Mouse (Mus musculus) midbrain, embryonic 10.5 days (tissue): Measurements from ENCODE around the gene Rab3c. TPM values are rescaled to one million over a fixed set of nuclear protein-coding genes. Genes with fewer than 3 reads are reported as not detected.

Experiments used
- DNase-seq: peaks from one replicate; pipeline ENCODE4 v3.0.0-alpha.2; 2017; ENCODE audit warnings: low spot score
- H3K27ac ChIP-seq: fragments of 300-500 bp; sonication (generic); replicated peaks from 2 replicates; pipeline ENCODE4 v1.5.1; 2016; ENCODE audit warnings: mild to moderate bottlenecking
- H3K27me3 ChIP-seq: fragments of 300-500 bp; sonication (generic); 2 replicates; pipeline ENCODE4 v1.6.1; 2016; ENCODE audit warnings: low read depth, mild to moderate bottlenecking; ENCODE audit not compliant: poor library complexity, severe bottlenecking
- H3K36me3 ChIP-seq: fragments of 300-500 bp; sonication (generic); 2 replicates; pipeline ENCODE4 v1.6.1; 2016; ENCODE audit warnings: mild to moderate bottlenecking, moderate library complexity
- H3K4me1 ChIP-seq: fragments of 300-500 bp; sonication (generic); 2 replicates; pipeline ENCODE4 v1.6.1; 2016
- H3K4me3 ChIP-seq: fragments of 300-500 bp; sonication (generic); 2 replicates; pipeline ENCODE4 v1.5.1; 2016; ENCODE audit warnings: mild to moderate bottlenecking, moderate library complexity
- H3K9me3 ChIP-seq: fragments of 300-500 bp; sonication (generic); replicated peaks from 2 replicates; pipeline ENCODE4 v1.6.1; 2016; ENCODE audit warnings: mild to moderate bottlenecking
- WGBS: fragments of 180-500 bp; shearing (Covaris S2); methylation state at CpG from one replicate; pipeline ENCODE4 v1.1.7; 2016; 5-methylcytosine and 5-hydroxymethylcytosine counted together
- polyA plus RNA-seq: library from polyadenylated mRNA; unstranded; fragments of >200 nt; fragmentation: Nextera tagmentation; extraction: Ambion mirVana; gene quantifications from 2 replicates; pipeline ENCODE4 v1.2.1, GENCODE M21; 2016

Gene Rab3c
- polyA plus RNA-seq, 1 experiment from 2014 or later, result 9.0 TPM

DNA sequence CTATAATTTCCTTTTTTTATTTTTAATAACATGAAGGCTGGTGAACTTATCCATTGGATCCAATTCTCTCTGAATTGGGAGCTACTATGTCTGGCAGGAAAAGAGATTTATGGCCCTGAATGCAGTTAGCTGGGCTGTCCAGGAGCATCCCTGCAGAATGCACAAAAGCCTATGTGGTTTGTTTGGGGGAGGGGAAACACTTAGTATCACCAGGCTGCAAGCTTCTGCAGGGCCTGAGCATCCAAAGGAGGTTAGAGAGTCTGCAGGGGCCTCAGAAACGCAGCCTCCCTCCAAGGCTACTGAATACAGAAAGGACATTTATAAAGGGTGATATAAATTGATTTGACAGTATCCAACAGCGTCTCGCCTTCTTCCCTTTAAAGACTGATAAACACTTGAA is 41.8 kb downstream of the Rab3c start:
- Histone ChIP-seq H3K27me3 (no peaks in the 10 kb centered on the region), H3K27ac (no peak overlapping the region; the same call in 1 of the 2 replicates), H3K9me3 (no peaks in the 10 kb centered on the region), H3K36me3 (no peaks in the 10 kb centered on the region), H3K4me3 (no peak overlapping the region), H3K4me1 (peaks cover 30% of the 10 kb centered on the region)
- no peak for DNase-seq
- 47% methylated on average over 3 of the region's 3 CpGs for WGBS

DNA sequence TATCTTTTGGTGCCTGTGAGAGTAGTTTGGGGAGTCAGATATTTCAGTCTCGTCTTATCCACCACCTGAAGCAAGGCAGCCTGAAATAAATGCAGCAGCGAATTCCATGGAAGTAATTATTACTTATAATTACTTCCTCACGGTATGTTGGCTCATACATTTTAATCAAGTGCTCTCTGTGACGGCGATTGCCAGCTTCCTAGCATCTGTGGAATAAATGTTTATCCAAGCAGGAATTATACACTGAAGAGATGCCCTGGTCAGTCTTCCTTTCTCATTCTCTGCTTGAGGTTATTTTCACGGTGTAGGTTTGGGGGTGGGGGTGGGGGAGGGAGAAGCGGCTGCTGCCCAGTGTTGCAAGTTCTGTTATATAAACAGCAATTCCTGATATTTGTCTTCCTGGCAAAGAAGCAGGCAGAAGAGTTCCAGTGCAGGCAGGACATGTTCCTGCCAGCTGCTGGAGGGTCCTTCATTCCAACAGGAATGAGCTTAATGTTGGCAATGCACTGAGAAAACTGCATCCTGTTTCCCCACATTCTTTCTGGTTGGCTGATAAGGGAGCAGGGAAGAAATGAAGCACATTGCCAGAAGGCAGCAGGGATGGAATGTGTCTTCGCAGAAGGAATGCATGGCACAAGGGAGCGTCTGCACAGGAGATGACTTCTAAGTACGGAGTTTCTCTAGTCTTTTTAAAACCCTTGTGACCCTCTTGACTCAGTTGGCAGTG is 43.4 kb downstream of the Rab3c start:
- Histone ChIP-seq H3K4me3 (no peak overlapping the region), H3K27ac (peak overlapping the region; percentile 47; the same call in 1 of the 2 replicates), H3K27me3 (no peaks in the 10 kb centered on the region), H3K4me1 (peaks cover 30% of the 10 kb centered on the region), H3K9me3 (no peaks in the 10 kb centered on the region), H3K36me3 (no peaks in the 10 kb centered on the region)
- DNase-seq, result no peak
- WGBS, result 63% methylated on average over 10 of the region's 10 CpGs

DNA sequence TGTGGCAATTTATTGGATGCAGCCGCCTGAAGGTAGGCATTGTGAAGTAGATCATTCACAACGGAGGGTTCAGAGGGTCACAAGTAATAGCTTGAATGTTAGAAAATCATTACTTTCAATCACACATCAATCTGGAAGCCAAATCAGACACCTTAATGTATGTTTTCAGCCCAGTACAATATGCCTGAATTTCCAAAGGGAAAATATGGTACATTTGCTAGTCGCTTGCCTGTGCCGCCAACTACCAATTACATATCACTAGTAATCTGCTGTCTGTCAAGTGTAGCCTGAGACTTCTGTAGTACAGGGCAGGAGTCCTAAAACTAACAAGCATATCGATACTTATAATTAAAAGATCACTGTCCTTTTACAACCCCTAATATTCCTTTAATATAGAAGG is 47.4 kb downstream of the Rab3c start:
- H3K27me3 ChIP-seq, result no peaks in the 10 kb centered on the region
- no peak overlapping the region for H3K27ac ChIP-seq
- H3K4me3 ChIP-seq, result no peak overlapping the region
- WGBS, result 94% methylated on average over 5 of the region's 5 CpGs
- DNase-seq, result no peak
- H3K36me3 ChIP-seq, result no peaks in the 10 kb centered on the region
- H3K9me3 ChIP-seq, result no peaks in the 10 kb centered on the region
- H3K4me1 ChIP-seq, result peaks cover 17% of the 10 kb centered on the region

DNA sequence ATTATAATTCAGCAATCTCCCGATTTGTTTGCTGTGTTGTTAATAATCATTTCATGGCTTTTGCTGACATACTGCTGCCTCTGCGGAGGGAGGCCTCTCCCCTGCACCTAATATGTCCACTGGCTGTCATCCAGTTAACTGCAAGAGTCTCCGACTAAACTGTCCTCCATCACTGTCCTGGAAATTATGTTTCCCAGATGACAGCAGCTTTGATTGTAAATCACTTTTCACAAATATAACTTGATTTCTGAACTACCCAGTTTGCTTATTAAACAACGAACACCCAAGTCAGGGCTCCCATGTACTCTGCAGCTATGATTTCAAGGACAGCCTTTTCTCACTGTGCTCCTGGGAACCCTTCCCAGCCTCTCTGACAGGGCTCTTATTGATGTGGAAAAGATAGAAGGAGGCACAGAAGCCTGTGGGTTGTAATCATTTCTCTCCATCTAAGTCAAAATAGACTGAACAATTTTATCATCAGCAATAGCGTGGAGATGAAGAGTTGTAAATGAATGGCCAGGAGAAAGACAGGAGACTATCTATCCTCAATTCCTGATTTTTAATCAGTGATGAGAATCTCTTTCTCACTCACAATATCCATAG is 49.6 kb downstream of the Rab3c start:
- Histone ChIP-seq H3K9me3 (no peaks in the 10 kb centered on the region), H3K27me3 (no peaks in the 10 kb centered on the region), H3K27ac (no peak overlapping the region), H3K36me3 (no peaks in the 10 kb centered on the region), H3K4me1 (peaks cover 3% of the 10 kb centered on the region; the same call in 1 of the 2 replicates), H3K4me3 (no peak overlapping the region)
- WGBS, result 93% methylated on average over 5 of the region's 5 CpGs
- DNase-seq, result no peak

DNA sequence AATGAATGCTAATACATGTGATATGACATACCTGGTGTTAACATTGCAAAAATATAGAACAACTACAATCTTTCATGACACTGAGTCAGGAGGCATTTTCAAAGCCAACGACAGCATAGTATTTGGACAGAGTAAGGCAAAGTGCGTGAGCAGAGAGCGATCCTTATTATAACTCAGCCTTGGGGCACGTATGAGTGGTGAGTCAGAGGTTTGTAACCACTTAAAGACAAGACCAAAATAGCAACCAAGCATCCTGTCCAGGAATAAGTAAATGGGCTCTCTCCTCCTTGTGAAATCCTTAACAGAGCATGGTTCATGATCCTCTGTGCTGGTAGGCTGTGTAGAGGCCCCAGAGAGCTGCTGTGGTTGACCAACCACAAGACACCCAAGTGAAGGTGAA is 50.8 kb downstream of the Rab3c start:
- DNase-seq, result no peak
- Histone ChIP-seq H3K9me3 (no peaks in the 10 kb centered on the region), H3K4me3 (no peak overlapping the region), H3K4me1 (peaks cover 6% of the 10 kb centered on the region; the same call in 1 of the 2 replicates), H3K27me3 (no peaks in the 10 kb centered on the region), H3K27ac (no peak overlapping the region), H3K36me3 (no peaks in the 10 kb centered on the region)
- WGBS, result 93% methylated on average over 4 of the region's 4 CpGs

DNA sequence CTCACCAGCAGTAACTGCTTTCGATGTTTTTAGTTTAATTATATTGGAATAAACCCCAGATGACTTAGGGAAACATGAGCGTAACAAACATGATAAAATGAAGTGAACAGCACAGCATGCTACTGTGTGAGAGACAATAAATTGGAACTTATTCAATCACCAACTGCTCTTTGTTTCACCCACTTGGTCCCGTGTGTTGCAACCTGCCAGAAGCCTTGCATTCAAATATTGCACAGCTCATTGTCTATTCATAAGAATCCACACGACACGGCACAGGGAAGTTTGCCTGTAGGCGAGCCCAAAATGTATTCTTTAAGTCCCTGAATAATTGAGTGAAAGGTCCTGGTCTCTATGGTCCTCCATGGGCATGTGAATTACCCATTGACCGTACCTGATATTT is 61.6 kb downstream of the Rab3c start:
- no peaks in the 10 kb centered on the region for H3K36me3 ChIP-seq
- 86% methylated on average over 7 of the region's 7 CpGs for WGBS
- H3K4me3 ChIP-seq, result no peak overlapping the region

DNA sequence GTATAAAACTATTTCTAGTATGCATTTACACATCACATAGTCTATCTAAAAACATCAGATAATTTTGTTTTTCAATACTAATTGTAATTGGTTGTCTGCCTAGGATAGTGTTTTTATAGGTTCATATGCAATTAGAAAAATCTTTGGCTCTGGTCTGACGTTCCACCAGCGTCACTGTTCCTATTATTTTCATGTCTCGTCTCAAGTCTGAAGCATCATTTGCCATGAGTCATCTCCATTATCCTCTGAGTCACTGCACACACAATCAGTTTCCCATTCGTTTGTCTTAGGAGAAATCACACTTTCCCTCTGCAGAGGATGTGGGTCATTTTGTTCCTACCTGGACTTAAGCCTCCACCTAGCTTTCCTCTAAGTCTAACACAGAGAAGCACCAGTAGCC is 62.3 kb downstream of the Rab3c start:
- H3K4me3 ChIP-seq, result no peak overlapping the region
- H3K9me3 ChIP-seq, result no peaks in the 10 kb centered on the region
- DNase-seq, result no peak
- no peak overlapping the region for H3K27ac ChIP-seq
- H3K4me1 ChIP-seq, result no peaks in the 10 kb centered on the region
- whole genome bisulfite sequencing, result 90% methylated on average over 4 of the region's 4 CpGs
- no peaks in the 10 kb centered on the region for H3K36me3 ChIP-seq
- no peaks in the 10 kb centered on the region for H3K27me3 ChIP-seq

More for the DNA sequence above, 61.6 kb downstream of the Rab3c start:
- DNase-seq, result no peak
- Histone ChIP-seq H3K9me3 (no peaks in the 10 kb centered on the region), H3K27ac (no peak overlapping the region), H3K27me3 (no peaks in the 10 kb centered on the region), H3K4me1 (no peaks in the 10 kb centered on the region)

DNA sequence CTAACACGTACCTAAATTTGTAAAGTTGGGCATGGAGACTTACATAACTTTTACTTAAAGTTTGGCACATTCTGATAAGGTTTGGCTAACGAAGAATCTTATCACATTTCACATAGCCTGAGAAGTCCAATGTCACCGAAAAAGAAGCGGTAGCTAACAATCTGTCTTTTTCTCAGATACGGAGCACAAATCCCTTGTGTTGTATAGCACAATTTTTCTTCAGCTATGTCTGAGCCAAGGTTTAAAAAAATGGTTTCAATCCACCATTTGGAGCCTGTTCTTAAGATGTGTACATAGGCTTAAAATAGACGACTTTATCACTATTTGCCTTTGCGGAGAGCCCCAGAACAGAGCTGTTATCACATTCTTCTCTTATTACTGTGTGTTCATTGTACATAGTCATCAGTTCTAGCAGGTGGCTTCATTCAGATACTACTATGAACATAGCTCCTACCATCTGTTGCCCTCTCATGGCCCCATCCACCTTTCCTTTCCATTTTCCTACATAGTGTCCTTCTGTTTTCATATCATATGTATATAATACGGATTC is 69.2 kb downstream of the Rab3c start:
- Histone ChIP-seq H3K27ac (no peak overlapping the region), H3K4me1 (no peaks in the 10 kb centered on the region), H3K4me3 (no peak overlapping the region), H3K27me3 (no peaks in the 10 kb centered on the region), H3K36me3 (no peaks in the 10 kb centered on the region), H3K9me3 (no peaks in the 10 kb centered on the region)
- DNase-seq, result no peak
- WGBS, result 91% methylated on average over 8 of the region's 8 CpGs

DNA sequence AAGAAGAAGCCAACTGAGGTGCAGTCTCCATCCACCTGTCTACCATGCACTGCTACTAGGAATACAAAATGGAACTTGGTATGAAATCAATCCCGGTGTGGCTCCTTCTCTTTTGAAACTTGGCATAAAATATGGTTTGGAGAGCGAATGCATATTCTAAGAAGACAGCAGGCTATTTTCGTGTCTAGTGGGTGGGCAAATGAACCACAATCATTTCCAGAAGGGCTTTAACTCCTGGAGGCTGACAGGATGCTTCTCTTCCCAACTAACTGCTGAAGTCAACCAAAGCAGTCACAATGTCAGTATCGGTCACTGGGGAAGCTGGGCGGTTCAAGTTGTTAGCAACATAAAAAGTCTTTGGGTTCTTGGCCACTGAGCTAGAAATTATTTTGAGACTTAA is 81.9 kb downstream of the Rab3c start:
- no peaks in the 10 kb centered on the region for H3K27me3 ChIP-seq
- no peak for DNase-seq
- 92% methylated on average over 5 of the region's 5 CpGs for WGBS
- no peaks in the 10 kb centered on the region for H3K36me3 ChIP-seq
- no peak overlapping the region for H3K27ac ChIP-seq
- H3K9me3 ChIP-seq, result no peaks in the 10 kb centered on the region
- H3K4me1 ChIP-seq, result no peaks in the 10 kb centered on the region
- no peak overlapping the region for H3K4me3 ChIP-seq

DNA sequence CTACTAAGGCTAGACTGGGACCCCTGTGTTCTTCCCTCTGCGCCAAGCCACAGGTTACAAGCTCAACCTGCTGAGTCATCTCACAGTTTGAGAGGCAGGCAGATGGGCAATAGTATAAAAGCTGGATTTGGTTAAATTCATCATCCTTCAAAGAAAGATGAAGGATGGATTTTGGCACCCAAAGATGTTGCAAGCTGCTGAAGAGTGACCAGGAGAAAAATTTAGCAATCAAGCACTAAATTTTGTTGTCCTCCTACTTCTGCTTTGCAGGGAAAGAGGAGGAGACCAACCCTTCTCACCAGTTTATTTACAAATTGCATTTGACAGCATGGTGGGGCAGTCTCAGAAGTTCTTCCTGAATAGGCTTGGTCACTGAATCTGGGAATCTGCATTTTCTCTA is 90.8 kb downstream of the Rab3c start:
- Histone ChIP-seq H3K27me3 (no peaks in the 10 kb centered on the region), H3K27ac (no peak overlapping the region), H3K4me3 (no peak overlapping the region), H3K4me1 (no peaks in the 10 kb centered on the region; the same call in 1 of the 2 replicates), H3K9me3 (no peaks in the 10 kb centered on the region), H3K36me3 (no peaks in the 10 kb centered on the region)
- WGBS, result 52% methylated on average over 1 of the region's 1 CpGs
- DNase-seq, result no peak

DNA sequence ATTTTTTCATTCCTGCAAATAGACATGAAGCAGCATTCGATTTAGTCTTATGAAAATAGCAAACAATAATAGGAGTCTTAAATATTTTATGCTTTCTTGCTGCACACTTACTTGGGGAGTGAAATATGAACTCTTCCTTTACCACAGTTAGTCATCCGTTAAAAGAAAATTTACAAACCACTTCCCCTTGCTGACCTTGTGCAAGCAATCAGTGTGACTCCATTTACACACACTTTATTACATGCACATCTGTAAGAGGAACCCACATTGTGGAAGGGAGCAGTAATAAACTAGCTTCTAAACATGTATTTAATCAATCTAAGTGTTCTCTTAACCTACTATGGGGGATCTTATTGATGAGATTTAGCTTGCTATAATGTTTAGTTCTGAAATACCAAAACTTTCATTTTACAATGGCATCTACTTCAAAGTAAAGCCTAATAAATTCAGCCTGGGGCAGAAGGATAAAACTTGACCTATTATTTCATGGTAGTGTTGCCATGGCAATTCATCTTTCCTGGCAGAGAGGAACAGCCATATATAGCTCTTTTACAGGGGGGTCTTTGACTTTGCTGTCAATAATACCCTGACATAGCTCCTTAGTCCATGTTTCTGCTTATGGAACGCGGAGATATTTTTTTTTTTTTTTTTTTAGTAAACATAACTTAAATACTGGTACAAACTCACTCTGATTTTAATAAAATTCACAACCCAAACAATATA is 95.7 kb downstream of the Rab3c start:
- Histone ChIP-seq H3K4me3 (no peak overlapping the region), H3K27me3 (no peaks in the 10 kb centered on the region), H3K9me3 (no peaks in the 10 kb centered on the region), H3K27ac (no peak overlapping the region), H3K36me3 (no peaks in the 10 kb centered on the region), H3K4me1 (no peaks in the 10 kb centered on the region; the same call in 1 of the 2 replicates)
- no peak for DNase-seq
- WGBS, result 94% methylated on average over 4 of the region's 4 CpGs

DNA sequence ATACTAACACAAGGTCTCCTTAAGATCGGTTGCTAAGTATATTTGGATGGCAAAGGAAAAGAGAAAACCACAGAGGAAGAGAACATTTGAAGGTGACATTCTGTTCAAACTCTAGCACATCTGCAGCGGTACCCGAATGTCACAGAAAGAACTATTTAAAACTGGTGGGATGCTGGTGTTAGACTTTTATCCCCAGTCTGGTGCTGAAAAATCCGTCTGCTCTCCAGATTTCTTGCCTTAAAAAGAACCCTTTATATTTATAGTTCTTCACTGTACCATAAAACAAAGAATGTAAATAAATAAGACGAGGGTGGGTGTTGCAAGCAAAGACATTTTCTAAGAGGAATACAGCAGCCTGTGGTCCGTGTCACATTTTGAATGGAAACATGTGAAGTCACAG is 105.1 kb downstream of the Rab3c start:
- 89% methylated on average over 6 of the region's 6 CpGs for WGBS
- H3K4me1 ChIP-seq, result peaks cover 3% of the 10 kb centered on the region; the same call in 1 of the 2 replicates
- H3K27ac ChIP-seq, result no peak overlapping the region
- H3K4me3 ChIP-seq, result no peak overlapping the region
- no peaks in the 10 kb centered on the region for H3K27me3 ChIP-seq
- no peak for DNase-seq
- no peaks in the 10 kb centered on the region for H3K9me3 ChIP-seq
- no peaks in the 10 kb centered on the region for H3K36me3 ChIP-seq

DNA sequence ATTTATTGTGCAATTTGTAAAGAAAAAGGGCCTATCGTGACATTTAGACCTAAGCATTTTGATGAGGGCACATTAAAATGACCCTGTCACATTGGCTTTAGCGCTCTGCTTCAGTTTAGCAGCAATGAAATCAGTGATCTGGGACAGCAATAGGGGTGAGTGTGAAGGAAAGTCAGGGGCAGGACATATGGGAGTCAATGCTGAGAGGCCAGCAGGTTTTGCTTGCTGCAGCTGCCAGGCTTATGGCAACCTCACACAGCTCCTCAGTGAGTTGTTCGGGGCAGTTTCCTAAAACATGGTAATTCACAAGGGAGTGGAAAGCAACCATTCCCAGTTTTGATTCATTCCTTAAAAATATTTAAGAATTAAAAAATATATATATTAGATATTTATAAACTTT is 111.1 kb downstream of the Rab3c start:
- Histone ChIP-seq H3K4me1 (peaks cover 30% of the 10 kb centered on the region), H3K9me3 (no peaks in the 10 kb centered on the region), H3K27ac (peak overlapping the region; percentile 46; the same call in 1 of the 2 replicates), H3K27me3 (no peaks in the 10 kb centered on the region), H3K4me3 (no peak overlapping the region), H3K36me3 (no peaks in the 10 kb centered on the region)
- 55% methylated on average over 3 of the region's 3 CpGs for WGBS
- peak; percentile 25 for DNase-seq
